Mouse (Mus musculus) G1E (cell line): Measurements from ENCODE around the gene Raver2.

Source experiments
- CTCF ChIP-seq: IDR thresholded peaks from 2 replicates; pipeline ENCODE4 v1.5.1; 2012; ENCODE audit warnings: low read depth, low read length, inconsistent platforms, mixed read lengths
- GATA1 ChIP-seq: IDR thresholded peaks from 2 replicates; pipeline ENCODE4 v1.6.1; 2012; ENCODE audit warnings: borderline replicate concordance, low read length, inconsistent platforms, mixed read lengths
- GATA2 ChIP-seq: IDR thresholded peaks from 2 replicates; pipeline ENCODE4 v1.6.1; 2012; ENCODE audit warnings: low read depth, low read length, inconsistent platforms, borderline replicate concordance
- POLR2AphosphoS5 ChIP-seq: IDR thresholded peaks from 2 replicates; pipeline ENCODE4 v1.6.1; 2012; ENCODE audit warnings: low read depth, low read length, inconsistent platforms; ENCODE audit not compliant: insufficient replicate concordance
- TAL1 ChIP-seq: conservative IDR thresholded peaks from 2 replicates; pipeline ENCODE4 v1.6.1; 2012; ENCODE audit warnings: low read depth, low read length, inconsistent platforms, mixed read lengths

- TF ChIP-seq CTCF, result no peak
- no peak for TF ChIP-seq POLR2AphosphoS5
- no peak for TF ChIP-seq TAL1
- no peak for TF ChIP-seq GATA1
- no peak for TF ChIP-seq GATA2
These were observed 116.4 kb downstream of the Raver2 start for GRCm38 (mm10) chr4:101185216-101185615.
